ENCODE assay signal across 20 mouse cellular contexts in the genomic region with DNA sequence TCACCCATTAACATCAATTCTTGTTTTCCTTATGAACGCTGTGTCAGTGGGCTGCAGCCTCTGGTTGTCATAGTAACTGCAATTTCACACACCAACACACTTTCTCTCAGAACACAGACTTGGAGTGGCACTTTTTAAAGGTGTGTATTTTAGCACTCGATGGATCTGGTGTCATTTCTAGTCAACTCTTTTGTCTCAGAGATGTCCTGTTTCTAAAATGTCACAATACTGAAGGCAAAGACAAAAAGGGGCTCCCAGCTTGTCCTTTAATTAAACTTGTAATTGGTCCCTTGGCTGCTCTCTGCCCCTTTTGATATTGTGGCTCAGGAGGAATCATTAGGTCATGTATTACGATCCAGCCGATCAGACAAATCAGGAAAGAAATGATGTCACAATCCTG. TPM values are rescaled to one million over a fixed set of nuclear protein-coding genes. Genes with fewer than 3 reads are reported as not detected.
DNase-seq lines count a peak whose midpoint lies in the region; ATAC-seq and TF ChIP-seq lines count a peak whose summit lies in the region.
"Had no signal": no experiment of that assay in that cellular context is flagged by ENCODE, and none has a peak within 500 bp of the region (broad histone marks: within the 10 kb centered on the region; RNA-seq: fewer than 3 reads in every experiment).

No protein-coding gene starts in this region.

- 24% methylated on average over 4 of the region's 4 CpGs for WGBS in hindbrain, embryonic 13.5 days
- WGBS in hindbrain, embryonic 10.5 days, result 59% methylated on average over 4 of the region's 4 CpGs
- WGBS in forebrain, postnatal 0 days, result 17% methylated on average over 4 of the region's 4 CpGs
- WGBS in midbrain, postnatal 0 days, result 35% methylated on average over 4 of the region's 4 CpGs

- no peaks in the 10 kb centered on the region for H3K27me3 ChIP-seq in hindbrain, embryonic 13.5 days
- H3K27me3 ChIP-seq in hindbrain, embryonic 10.5 days (ENCODE audit: insufficient read depth, poor library complexity, severe bottlenecking), result no peaks in the 10 kb centered on the region
- H3K27me3 ChIP-seq in forebrain, postnatal 0 days (ENCODE audit: insufficient read depth, low read length), result no peaks in the 10 kb centered on the region
- no peaks in the 10 kb centered on the region for H3K27me3 ChIP-seq in midbrain, postnatal 0 days (ENCODE audit: insufficient read depth, low read length)
- H3K27me3 ChIP-seq: kidney, embryonic 15.5 days; limb, embryonic 12.5 days; liver, embryonic 13.5 days; lung, embryonic 15.5 days had no signal

- no peak for TF ChIP-seq POLR2A in brain, embryonic 14.5 days (IDR thresholded peaks at IDR 0.05; ENCODE audit: borderline replicate concordance, extremely low read depth, insufficient read depth, insufficient read length, poor library complexity, severe bottlenecking)

- H3K9me3 ChIP-seq in hindbrain, embryonic 13.5 days, result no peaks in the 10 kb centered on the region
- H3K9me3 ChIP-seq in hindbrain, embryonic 10.5 days, result no peaks in the 10 kb centered on the region
- H3K9me3 ChIP-seq in forebrain, postnatal 0 days (ENCODE audit: low read length), result no peaks in the 10 kb centered on the region
- no peaks in the 10 kb centered on the region for H3K9me3 ChIP-seq in midbrain, postnatal 0 days (ENCODE audit: low read length)
- H3K9me3 ChIP-seq: heart, embryonic 10.5 days; kidney, embryonic 15.5 days; limb, embryonic 12.5 days; liver, embryonic 13.5 days; lung, embryonic 15.5 days had no signal

- H3K4me3 ChIP-seq in hindbrain, embryonic 13.5 days, result no peak overlapping the region
- H3K4me3 ChIP-seq in hindbrain, embryonic 10.5 days, result no peak overlapping the region
- H3K4me3 ChIP-seq in forebrain, postnatal 0 days (ENCODE audit: low read depth, low read length), result no peak overlapping the region
- H3K4me3 ChIP-seq in midbrain, postnatal 0 days (ENCODE audit: low read depth, low read length), result no peak overlapping the region
- no peak overlapping the region for H3K4me3 ChIP-seq in gastrocnemius, adult 2 months
- H3K4me3 ChIP-seq: heart, embryonic 10.5 days; kidney, embryonic 15.5 days; left cerebral cortex, adult 2 months; limb, embryonic 12.5 days; liver, embryonic 13.5 days; lung, embryonic 15.5 days had no signal

- 0 out of 2 replicates have a peak overlapping the region, but pooled peaks have one; percentile 23 for H3K27ac ChIP-seq in hindbrain, embryonic 13.5 days
- H3K27ac ChIP-seq in hindbrain, embryonic 10.5 days, result no peak overlapping the region
- H3K27ac ChIP-seq in forebrain, postnatal 0 days (ENCODE audit: low read depth, low read length), result no peak overlapping the region
- H3K27ac ChIP-seq in midbrain, postnatal 0 days (ENCODE audit: low read depth, low read length), result no peak overlapping the region
- H3K27ac ChIP-seq in gastrocnemius, adult 2 months, result no peak overlapping the region
- H3K27ac ChIP-seq: heart, embryonic 10.5 days; kidney, embryonic 15.5 days; left cerebral cortex, adult 2 months; limb, embryonic 12.5 days; liver, embryonic 13.5 days; lung, embryonic 15.5 days had no signal

- H3K36me3 ChIP-seq in hindbrain, embryonic 13.5 days, result no peaks in the 10 kb centered on the region
- no peaks in the 10 kb centered on the region for H3K36me3 ChIP-seq in hindbrain, embryonic 10.5 days
- H3K36me3 ChIP-seq in forebrain, postnatal 0 days (ENCODE audit: insufficient read depth), result no peaks in the 10 kb centered on the region
- no peaks in the 10 kb centered on the region for H3K36me3 ChIP-seq in midbrain, postnatal 0 days (ENCODE audit: insufficient read depth, low read length)
- H3K36me3 ChIP-seq: heart, embryonic 10.5 days; kidney, embryonic 15.5 days; limb, embryonic 12.5 days; liver, embryonic 13.5 days; lung, embryonic 15.5 days had no signal

- no peak for DNase-seq in hindbrain, embryonic 10.5 days (ENCODE audit: low spot score)
- peak; percentile 87 for DNase-seq in brain, embryonic 14.5 days (ENCODE audit: low read depth)
- DNase-seq in forebrain, postnatal 0 days, result peak; percentile 45
- peak; percentile 37 for DNase-seq in midbrain, postnatal 0 days (ENCODE audit: low spot score)
- no peak for DNase-seq in kidney, postnatal 4 days
- no peak for DNase-seq in gastrocnemius, adult 2 months
- DNase-seq: adrenal gland, postnatal 25 days; B cell, adult 2 months; cerebellum, adult 9-11 months; gastrocnemius, postnatal 25 days; heart, postnatal 10 days; liver, embryonic 13.5 days; spleen, adult 18-20 months; thymus, adult 18-20 months had no signal

- no peak for ATAC-seq in hindbrain, embryonic 13.5 days (ENCODE audit: low FRiP score)
- peak; percentile 65 for ATAC-seq in forebrain, postnatal 0 days
- ATAC-seq in midbrain, postnatal 0 days (ENCODE audit: low FRiP score), result peak; percentile 47; the same call in 1 of the 2 replicates

- no peak for TF ChIP-seq CTCF in brain, embryonic 14.5 days (IDR thresholded peaks at IDR 0.05; ENCODE audit: borderline replicate concordance, extremely low read depth, insufficient read depth, insufficient read length)
- TF ChIP-seq CTCF in forebrain, postnatal 0 days (IDR thresholded peaks at IDR 0.05; ENCODE audit: low read depth), result no peak
- no peak for TF ChIP-seq CTCF in midbrain, postnatal 0 days (IDR thresholded peaks at IDR 0.05)
- TF ChIP-seq CTCF in gastrocnemius, adult 2 months (IDR thresholded peaks at IDR 0.05), result no peak

- H3K4me1 ChIP-seq in hindbrain, embryonic 13.5 days (replicated peaks), result peaks cover 24% of the 10 kb centered on the region
- peaks cover 16% of the 10 kb centered on the region for H3K4me1 ChIP-seq in hindbrain, embryonic 10.5 days (replicated peaks)
- no peaks in the 10 kb centered on the region for H3K4me1 ChIP-seq in forebrain, postnatal 0 days (ENCODE audit: insufficient read depth)
- no peaks in the 10 kb centered on the region for H3K4me1 ChIP-seq in midbrain, postnatal 0 days (ENCODE audit: insufficient read depth, low read length)
- H3K4me1 ChIP-seq: heart, embryonic 10.5 days; kidney, embryonic 15.5 days; limb, embryonic 12.5 days; liver, embryonic 13.5 days; lung, embryonic 15.5 days had no signal

- no peak overlapping the region for H3K4me2 ChIP-seq in hindbrain, embryonic 13.5 days
- no peak overlapping the region for H3K4me2 ChIP-seq in forebrain, postnatal 0 days (ENCODE audit: low read depth)
- no peak overlapping the region for H3K4me2 ChIP-seq in midbrain, postnatal 0 days (ENCODE audit: low read depth, low read length, poor library complexity, severe bottlenecking)
- H3K4me2 ChIP-seq: kidney, embryonic 15.5 days; limb, embryonic 12.5 days; liver, embryonic 13.5 days; lung, embryonic 15.5 days had no signal

- intact Hi-C loops in gastrocnemius, adult 2 months (cut with DNase I), result no loop called here

- H3K9ac ChIP-seq in hindbrain, embryonic 13.5 days, result no peak overlapping the region
- no peak overlapping the region; the same call in 1 of the 2 replicates for H3K9ac ChIP-seq in forebrain, postnatal 0 days
- no peak overlapping the region for H3K9ac ChIP-seq in midbrain, postnatal 0 days (replicated peaks; ENCODE audit: low read length, poor library complexity, severe bottlenecking)
- H3K9ac ChIP-seq: kidney, embryonic 15.5 days; limb, embryonic 12.5 days; liver, embryonic 13.5 days; lung, embryonic 15.5 days had no signal

RNA-seq across cellular contexts. Expression of gene Gpr176, which starts 52.7 kb away (rescaled TPM):
- 2.8 and 3.2 TPM in 2 replicates for polyA plus RNA-seq in hindbrain, embryonic 13.5 days (2015; fragmentation: Nextera tagmentation; extraction: Ambion mirVana)
- polyA plus RNA-seq in hindbrain, embryonic 10.5 days (2016; fragmentation: Nextera tagmentation; extraction: Ambion mirVana), result 0.39 TPM in 2 replicates
- 1.4 and 2.9 TPM in 2 replicates for polyA plus RNA-seq in brain, embryonic 14.5 days (2012; rRNA removed)
- total RNA-seq in forebrain, postnatal 0 days (2014; rRNA removed), result 8.8 and 11.0 TPM in 2 replicates
- 6.3 and 8.3 TPM in 2 replicates for polyA plus RNA-seq in forebrain, postnatal 0 days (2015; fragmentation: Nextera tagmentation; extraction: Ambion mirVana)
- 13.1 and 15.1 TPM in 2 replicates for total RNA-seq in midbrain, postnatal 0 days (2014; rRNA removed)
- polyA plus RNA-seq in midbrain, postnatal 0 days (2015; fragmentation: Nextera tagmentation; extraction: Ambion mirVana), result 9.0 and 9.3 TPM in 2 replicates
- total RNA-seq in gastrocnemius, adult 2 months (2021), result under 1 TPM in 1 of 2 experiments, not detected in 1; 0.14 TPM

Comparison
In these comparisons a context has a peak if more than half of its experiments do, and no peak if none do; other contexts are left out.
1. DNase-seq: peak in brain, embryonic 14.5 days (single experiment), forebrain, postnatal 0 days (single experiment) and midbrain, postnatal 0 days (single experiment); none in hindbrain, embryonic 10.5 days (single experiment), kidney, postnatal 4 days (0 of 2) and gastrocnemius, adult 2 months (single experiment).